Mouse (Mus musculus) limb, embryonic 12.5 days (tissue): ENCODE results near the gene Col23a1. TPM values are rescaled to one million over a fixed set of nuclear protein-coding genes. Genes with fewer than 3 reads are reported as not detected.

Experiments used
- ATAC-seq: fragments of 200-750 bp; cut with Nextera tagmentation; 2 replicates; pipeline ENCODE4 v1.8.0; 2017; ENCODE audit warnings: low read depth, moderate TSS enrichment; ENCODE audit not compliant: insufficient number of reproducible peaks, insufficient read depth, low FRiP score, low TSS enrichment
- H3K27ac ChIP-seq: fragments of 300-500 bp; sonication (generic); 2 replicates; pipeline ENCODE4 v1.5.1; 2016; ENCODE audit warnings: mild to moderate bottlenecking, moderate library complexity
- H3K27me3 ChIP-seq: fragments of 300-500 bp; sonication (generic); 2 replicates; pipeline ENCODE4 v1.6.1; 2016; ENCODE audit warnings: mild to moderate bottlenecking, moderate library complexity
- H3K36me3 ChIP-seq: fragments of 300-500 bp; sonication (generic); 2 replicates; pipeline ENCODE4 v1.6.1; 2016; ENCODE audit warnings: mild to moderate bottlenecking, moderate library complexity
- H3K4me1 ChIP-seq: fragments of 300-500 bp; sonication (generic); replicated peaks from 2 replicates; pipeline ENCODE4 v1.6.1; 2016
- H3K4me2 ChIP-seq: fragments of 300-500 bp; sonication (generic); 2 replicates; pipeline ENCODE4 v1.6.1; 2016; ENCODE audit warnings: mild to moderate bottlenecking, moderate library complexity
- H3K4me3 ChIP-seq: fragments of 300-500 bp; sonication (generic); replicated peaks from 2 replicates; pipeline ENCODE4 v1.5.1; 2016; ENCODE audit warnings: mild to moderate bottlenecking
- H3K9ac ChIP-seq: fragments of 300-500 bp; sonication (generic); replicated peaks from 2 replicates; pipeline ENCODE4 v1.6.1; 2016; ENCODE audit warnings: mild to moderate bottlenecking, moderate library complexity
- H3K9me3 ChIP-seq: fragments of 300-500 bp; sonication (generic); 2 replicates; pipeline ENCODE4 v1.6.1; 2016; ENCODE audit warnings: mild to moderate bottlenecking, moderate library complexity
- WGBS: fragments of 180-500 bp; shearing (Covaris S2); methylation state at CpG from one replicate; pipeline ENCODE4 v1.1.7; 2016; 5-methylcytosine and 5-hydroxymethylcytosine counted together
- polyA plus RNA-seq: library from polyadenylated mRNA; unstranded; fragments of >200 nt; fragmentation: Nextera tagmentation; extraction: Ambion mirVana; gene quantifications from 2 replicates; pipeline ENCODE4 v1.2.1, GENCODE M21; 2016

Col23a1 gene
- polyA plus RNA-seq, 1 experiment from 2014 or later, result 29.4 TPM

DNA sequence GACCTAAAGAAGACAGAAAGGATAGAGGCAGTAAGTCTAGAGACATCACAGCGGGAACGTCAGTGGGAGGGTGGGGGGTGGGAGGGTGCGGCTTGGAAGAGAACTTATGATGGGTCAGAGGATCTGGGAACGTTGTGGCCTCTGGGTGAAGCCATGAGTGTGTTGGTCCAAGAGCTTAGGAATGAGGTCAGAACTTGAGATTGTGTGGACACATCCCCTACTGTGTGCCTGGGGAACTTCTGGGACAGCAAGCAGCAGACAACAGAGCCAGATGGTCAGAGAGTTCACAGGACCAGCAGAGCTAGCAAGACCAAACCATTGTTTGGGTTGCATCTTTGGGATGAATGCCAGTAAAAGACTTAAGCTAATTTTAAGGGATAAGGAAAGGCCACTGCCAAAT lies 279.1 kb downstream of the Col23a1 start:
- Histone ChIP-seq H3K4me3 (no peak overlapping the region), H3K27me3 (no peaks in the 10 kb centered on the region), H3K36me3 (peaks cover 7% of the 10 kb centered on the region), H3K4me1 (peaks cover 5% of the 10 kb centered on the region; the same call in 1 of the 2 replicates), H3K9me3 (no peaks in the 10 kb centered on the region), H3K4me2 (no peak overlapping the region), H3K9ac (no peak overlapping the region), H3K27ac (no peak overlapping the region)
- WGBS, result 91% methylated on average over 4 of the region's 4 CpGs
- ATAC-seq, result no peak

GRCm38 (mm10) chr11:51576454-51576853 lies 286.7 kb downstream of the Col23a1 start:
- 83% methylated on average over 4 of the region's 4 CpGs for WGBS
- Histone ChIP-seq H3K9ac (no peak overlapping the region), H3K9me3 (no peaks in the 10 kb centered on the region), H3K4me1 (peaks cover 8% of the 10 kb centered on the region; the same call in 1 of the 2 replicates), H3K4me2 (no peak overlapping the region), H3K27me3 (no peaks in the 10 kb centered on the region), H3K36me3 (0 out of 2 replicates have a peak, but pooled peaks cover 11% of the 10 kb centered on the region), H3K27ac (no peak overlapping the region), H3K4me3 (no peak overlapping the region)
- ATAC-seq, result no peak

GRCm38 (mm10) chr11:51577587-51577986 lies 287.9 kb downstream of the Col23a1 start:
- Histone ChIP-seq H3K9ac (no peak overlapping the region), H3K27me3 (no peaks in the 10 kb centered on the region), H3K36me3 (0 out of 2 replicates have a peak, but pooled peaks cover 11% of the 10 kb centered on the region), H3K4me3 (no peak overlapping the region), H3K4me2 (no peak overlapping the region), H3K27ac (no peak overlapping the region), H3K4me1 (peaks cover 3% of the 10 kb centered on the region; the same call in 1 of the 2 replicates), H3K9me3 (no peaks in the 10 kb centered on the region)
- 81% methylated on average over 7 of the region's 7 CpGs for WGBS
- ATAC-seq, result no peak

DNA sequence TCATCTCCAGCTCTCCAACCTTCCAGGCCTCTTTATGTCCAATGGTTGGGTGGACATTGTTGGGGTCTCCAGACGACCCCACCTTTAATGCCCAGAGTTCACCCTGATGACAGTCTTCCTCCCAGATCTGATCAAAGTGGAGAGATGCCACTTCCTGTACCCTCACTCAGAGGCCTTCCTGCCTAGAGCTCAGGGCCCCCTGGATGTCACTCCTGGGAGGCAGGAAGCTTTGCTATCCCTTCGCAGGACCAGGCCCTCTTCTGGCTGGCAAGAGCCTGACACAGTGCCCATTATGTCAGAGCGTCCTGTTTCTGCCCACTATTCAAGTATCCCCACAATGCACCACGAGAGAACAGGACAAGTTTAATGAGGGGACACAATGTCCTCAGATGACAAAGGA lies 289.3 kb downstream of the Col23a1 start:
- Histone ChIP-seq H3K4me1 (peaks cover 3% of the 10 kb centered on the region), H3K27me3 (no peaks in the 10 kb centered on the region), H3K4me2 (no peak overlapping the region), H3K9me3 (no peaks in the 10 kb centered on the region), H3K4me3 (no peak overlapping the region), H3K9ac (no peak overlapping the region), H3K36me3 (0 out of 2 replicates have a peak, but pooled peaks cover 6% of the 10 kb centered on the region), H3K27ac (no peak overlapping the region)
- 71% methylated on average over 4 of the region's 4 CpGs for WGBS
- ATAC-seq, result no peak

GRCm38 (mm10) chr11:51582713-51583112 lies 293.0 kb downstream of the Col23a1 start:
- Histone ChIP-seq H3K27me3 (no peaks in the 10 kb centered on the region), H3K36me3 (peaks cover 22% of the 10 kb centered on the region), H3K4me1 (peaks cover 13% of the 10 kb centered on the region), H3K27ac (no peak overlapping the region), H3K4me3 (no peak overlapping the region), H3K4me2 (no peak overlapping the region), H3K9me3 (no peaks in the 10 kb centered on the region), H3K9ac (no peak overlapping the region)
- no peak for ATAC-seq
- 17% methylated on average over 8 of the region's 8 CpGs for WGBS

DNA sequence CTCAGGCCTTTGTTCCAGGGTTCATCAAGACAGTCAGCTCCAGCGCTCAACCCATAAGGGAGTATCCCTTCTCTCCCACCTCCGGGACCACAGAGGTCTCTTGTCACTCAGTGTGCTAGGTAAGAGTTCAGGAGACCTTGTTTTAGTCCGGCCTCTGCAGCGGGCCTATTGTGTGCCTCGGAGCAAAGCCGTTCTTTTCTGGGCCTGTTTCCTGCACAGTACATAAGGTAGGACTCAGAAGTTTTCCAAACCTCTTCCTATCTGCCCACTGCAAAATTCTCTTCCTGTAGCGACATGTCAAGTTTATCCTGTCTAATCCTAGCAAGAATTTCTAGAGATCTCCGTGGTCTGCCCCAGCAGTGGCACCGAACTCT lies 294.3 kb downstream of the Col23a1 start:
- H3K27ac ChIP-seq, result peak overlapping the region; percentile 93
- H3K4me1 ChIP-seq, result peaks cover 10% of the 10 kb centered on the region
- 24% methylated on average over 9 of the region's 9 CpGs for WGBS
- no peak for ATAC-seq
- peak overlapping the region; percentile 70 for H3K4me3 ChIP-seq
- no peaks in the 10 kb centered on the region for H3K27me3 ChIP-seq
- peak overlapping the region; percentile 83 for H3K4me2 ChIP-seq
- peak overlapping the region; percentile 78 for H3K9ac ChIP-seq
- 0 out of 2 replicates have a peak, but pooled peaks cover 3% of the 10 kb centered on the region for H3K9me3 ChIP-seq
- H3K36me3 ChIP-seq, result peaks cover 36% of the 10 kb centered on the region

DNA sequence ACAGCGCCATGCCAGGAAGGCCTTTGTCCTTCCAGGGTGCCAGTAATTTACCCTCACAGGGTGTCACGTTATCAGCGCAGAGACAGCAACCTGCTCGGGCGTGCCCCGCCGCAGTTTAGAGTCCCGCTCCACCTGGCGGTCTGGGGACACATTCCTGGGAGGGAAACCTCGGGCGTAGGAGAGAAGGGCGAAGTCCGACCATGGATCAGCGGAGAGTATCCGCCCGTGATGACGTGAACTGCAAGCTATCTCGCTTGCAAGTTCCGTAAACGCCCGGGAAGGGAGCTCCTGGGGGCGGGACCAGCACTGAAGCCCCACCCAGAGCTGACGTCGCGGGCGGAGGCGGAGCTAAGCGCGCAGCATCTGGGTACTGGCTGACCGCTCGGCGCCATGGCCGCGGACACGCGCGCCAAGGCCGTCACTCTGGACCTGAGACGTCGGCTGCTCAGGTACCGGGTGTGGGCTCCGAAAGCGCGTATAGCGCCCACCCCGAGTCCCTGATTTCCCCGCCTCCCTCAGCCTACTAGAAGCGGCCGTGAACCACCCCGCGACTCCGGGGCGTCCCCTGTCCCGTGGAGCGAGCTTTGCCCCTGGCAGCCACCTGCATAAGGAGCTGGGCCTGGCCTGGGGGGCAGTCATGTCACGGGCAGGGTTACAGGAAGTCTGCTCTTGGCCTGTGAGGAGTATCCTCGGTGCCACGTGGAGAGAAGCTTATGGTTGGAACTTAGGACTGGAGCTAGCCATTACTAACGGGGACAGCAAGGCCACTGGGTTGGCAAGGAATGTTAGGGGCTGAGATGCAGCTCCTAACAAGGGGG lies 294.9 kb downstream of the Col23a1 start, which contains the start of gene Phykpl:
Gene Phykpl, plus strand, starts transcription at position 327 of the 818 bp plus-strand sequence.
- ATAC-seq, result peak; percentile 84
- under 1% methylated on average over 59 of the region's 59 CpGs for WGBS
- peak within 1 kb of the TSS; percentile 93 for H3K27ac ChIP-seq
- peak within 1 kb of the TSS; percentile 78 for H3K9ac ChIP-seq
- H3K4me3 ChIP-seq, result peak within 1 kb of the TSS; percentile 70
- peaks cover 10% of the 10 kb centered on the region for H3K4me1 ChIP-seq
- 0 out of 2 replicates have a peak, but pooled peaks cover 6% of the 10 kb centered on the region for H3K9me3 ChIP-seq
- peaks cover 42% of the 10 kb centered on the region for H3K36me3 ChIP-seq
- H3K4me2 ChIP-seq, result peak within 1 kb of the TSS; percentile 83
- H3K27me3 ChIP-seq, result no peaks in the 10 kb centered on the region

GRCm38 (mm10) chr11:51585608-51586252 lies 296.0 kb downstream of the Col23a1 start:
- peaks cover 48% of the 10 kb centered on the region for H3K36me3 ChIP-seq
- H3K27ac ChIP-seq, result peak overlapping the region; percentile 93
- 71% methylated on average over 8 of the region's 8 CpGs for WGBS

GRCm38 (mm10) chr11:51586411-51586810 lies 296.7 kb downstream of the Col23a1 start:
- 94% methylated on average over 13 of the region's 13 CpGs for WGBS
- no peak overlapping the region for H3K4me2 ChIP-seq
- 0 out of 2 replicates have a peak overlapping the region, but pooled peaks have one; percentile 19 for H3K27ac ChIP-seq
- no peak overlapping the region for H3K9ac ChIP-seq
- peaks cover 54% of the 10 kb centered on the region for H3K36me3 ChIP-seq
- no peaks in the 10 kb centered on the region for H3K27me3 ChIP-seq
- no peak overlapping the region for H3K4me3 ChIP-seq
- H3K4me1 ChIP-seq, result peaks cover 10% of the 10 kb centered on the region
- ATAC-seq, result no peak
- H3K9me3 ChIP-seq, result 0 out of 2 replicates have a peak, but pooled peaks cover 6% of the 10 kb centered on the region

More at GRCm38 (mm10) chr11:51585608-51586252, 296.0 kb downstream of the Col23a1 start:
- Histone ChIP-seq H3K9me3 (0 out of 2 replicates have a peak, but pooled peaks cover 6% of the 10 kb centered on the region), H3K27me3 (no peaks in the 10 kb centered on the region), H3K4me2 (peak overlapping the region; percentile 83), H3K4me1 (peaks cover 10% of the 10 kb centered on the region), H3K4me3 (peak overlapping the region; percentile 70), H3K9ac (peak overlapping the region; percentile 78)
- no peak for ATAC-seq

DNA sequence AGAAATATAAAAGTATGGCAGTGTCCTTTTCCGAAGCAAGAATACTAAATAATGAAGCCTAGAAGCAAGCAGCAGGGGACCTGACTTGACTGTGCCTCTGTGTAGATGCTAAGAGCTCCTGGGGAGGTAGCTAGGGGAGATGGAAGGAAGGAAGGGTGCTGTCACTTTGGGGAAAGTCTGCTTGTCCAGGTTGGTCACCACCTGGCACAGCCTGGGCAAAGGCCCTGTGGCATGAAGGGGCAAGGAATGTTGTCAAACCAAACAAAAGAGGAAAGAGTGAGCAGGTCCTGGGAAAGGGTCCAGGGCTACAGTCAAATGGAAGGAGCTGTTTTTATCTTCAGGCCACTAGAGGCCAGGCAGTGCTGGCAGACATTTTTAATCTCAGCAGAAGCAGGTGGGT lies 297.3 kb downstream of the Col23a1 start:
- no peak overlapping the region for H3K9ac ChIP-seq
- H3K4me3 ChIP-seq, result no peak overlapping the region
- 97% methylated on average over 1 of the region's 1 CpGs for WGBS
- ATAC-seq, result no peak
- no peak overlapping the region for H3K27ac ChIP-seq
- H3K36me3 ChIP-seq, result peaks cover 61% of the 10 kb centered on the region
- no peak overlapping the region for H3K4me2 ChIP-seq
- H3K4me1 ChIP-seq, result peaks cover 10% of the 10 kb centered on the region
- no peaks in the 10 kb centered on the region for H3K27me3 ChIP-seq
- 0 out of 2 replicates have a peak, but pooled peaks cover 6% of the 10 kb centered on the region for H3K9me3 ChIP-seq

- Histone ChIP-seq H3K36me3 (peaks cover 79% of the 10 kb centered on the region), H3K27ac (no peak overlapping the region), H3K27me3 (no peaks in the 10 kb centered on the region), H3K4me1 (peaks cover 10% of the 10 kb centered on the region), H3K4me2 (no peak overlapping the region), H3K9me3 (0 out of 2 replicates have a peak, but pooled peaks cover 6% of the 10 kb centered on the region), H3K4me3 (no peak overlapping the region), H3K9ac (no peak overlapping the region)
- no peak for ATAC-seq
- 90% methylated on average over 3 of the region's 3 CpGs for WGBS
Observed at GRCm38 (mm10) chr11:51588833-51589232, 299.1 kb downstream of the Col23a1 start.
